Mouse (Mus musculus): ENCODE measurements at regions not wholly inside any gene's neighbourhood (a gene's known extent, or its start where the extent isn't known, plus 50 kb on each side); places are given as distances from the start of the nearest gene placed in this dataset.
A peak's percentile ranks its signal among the peaks of the same experiment; 100 is the strongest.

- DNase-seq (ENCODE audit: low spot score in 2 of 2) = no peak
These were observed 59.8 kb downstream of the Sox3 start for GRCm38 (mm10) chrX:60833456-60833855.

GRCm38 (mm10) chrX:60831330-60832027, 61.8 kb downstream of the Sox3 start:
- no peak for DNase-seq (ENCODE audit: low spot score in 2 of 2)

- peak in 1 of 2 experiments; percentile 9 for DNase-seq (ENCODE audit: low spot score in 2 of 2)
These were observed 67.8 kb downstream of the Sox3 start for GRCm38 (mm10) chrX:60825181-60826080.

GRCm38 (mm10) chrX:60798567-60798966, 94.7 kb downstream of the Sox3 start:
- no peak for DNase-seq (ENCODE audit: low spot score in 2 of 2)

- no peak for DNase-seq (ENCODE audit: low spot score in 2 of 2)
These were observed 112.5 kb downstream of the Sox3 start for GRCm38 (mm10) chrX:60780766-60781165.

GRCm38 (mm10) chrX:60780161-60780560, 113.1 kb downstream of the Sox3 start:
- no peak for DNase-seq (ENCODE audit: low spot score in 2 of 2)

GRCm38 (mm10) chrX:60773645-60774044, 119.6 kb downstream of the Sox3 start:
- DNase-seq (ENCODE audit: low spot score in 2 of 2) = no peak

GRCm38 (mm10) chrX:60772439-60772838, 120.8 kb downstream of the Sox3 start:
- no peak for DNase-seq (ENCODE audit: low spot score in 2 of 2)

- DNase-seq (ENCODE audit: low spot score in 2 of 2) = no peak
These were observed 142.8 kb downstream of the Sox3 start for GRCm38 (mm10) chrX:60750456-60750855.

- DNase-seq (ENCODE audit: low spot score in 2 of 2) = no peak
These were observed 149.3 kb downstream of the Sox3 start for GRCm38 (mm10) chrX:60743971-60744370.

- DNase-seq (ENCODE audit: low spot score in 2 of 2) = no peak
These were observed 150.1 kb downstream of the Sox3 start for GRCm38 (mm10) chrX:60743020-60743707.

- no peak for DNase-seq (ENCODE audit: low spot score in 2 of 2)
These were observed 127.1 kb upstream of the Atp11c start for GRCm38 (mm10) chrX:60719428-60720151.

GRCm38 (mm10) chrX:60718794-60719193, 126.3 kb upstream of the Atp11c start:
- no peak for DNase-seq (ENCODE audit: low spot score in 2 of 2)

- no peak for DNase-seq (ENCODE audit: low spot score in 2 of 2)
These were observed 125.8 kb upstream of the Atp11c start for GRCm38 (mm10) chrX:60718156-60718769.

- DNase-seq (ENCODE audit: low spot score in 2 of 2) = no peak
These were observed 88.7 kb upstream of the Atp11c start for GRCm38 (mm10) chrX:60681036-60681706.

- no peak for DNase-seq (ENCODE audit: low spot score in 2 of 2)
These were observed 52.3 kb upstream of the Atp11c start for GRCm38 (mm10) chrX:60644726-60645318.

All from left cerebral cortex, adult 9 months (tissue).